Mouse (Mus musculus): ENCODE measurements at regions not wholly inside any gene's neighbourhood (a gene's known extent, or its start where the extent isn't known, plus 50 kb on each side); places are given as distances from the start of the nearest gene placed in this dataset.

- Histone ChIP-seq H3K4me1 (ENCODE audit: control insufficient read depth, insufficient read depth, low read length) (no peaks in the 10 kb centered on the region), H3K27ac (ENCODE audit: low read length) (no peak overlapping the region), H3K27me3 (ENCODE audit: control insufficient read depth, insufficient read depth, low read length) (no peaks in the 10 kb centered on the region), H3K9me3 (replicated peaks; ENCODE audit: control insufficient read depth, low read length) (no peaks in the 10 kb centered on the region), H3K4me2 (ENCODE audit: low read depth, low read length) (no peak overlapping the region), H3K9ac (ENCODE audit: low read length) (no peak overlapping the region), H3K36me3 (ENCODE audit: control insufficient read depth, insufficient read depth, low read length) (no peaks in the 10 kb centered on the region), H3K4me3 (replicated peaks; ENCODE audit: low read length) (no peak overlapping the region)
- no peak for ATAC-seq (ENCODE audit: insufficient read depth, low FRiP score)
- 57% methylated on average over 3 of the region's 3 CpGs for WGBS
These were observed 143.4 kb upstream of the F930015N05Rik start for GRCm38 (mm10) chr11:64579826-64580225.

GRCm38 (mm10) chr11:64586056-64586455, 149.6 kb upstream of the F930015N05Rik start:
- H3K27ac ChIP-seq (ENCODE audit: low read length) = no peak overlapping the region
- no peak overlapping the region for H3K4me3 ChIP-seq (replicated peaks; ENCODE audit: low read length)
- no peaks in the 10 kb centered on the region for H3K4me1 ChIP-seq (ENCODE audit: control insufficient read depth, insufficient read depth, low read length)
- 80% methylated on average over 6 of the region's 6 CpGs for WGBS
- H3K9ac ChIP-seq (ENCODE audit: low read length) = no peak overlapping the region
- H3K27me3 ChIP-seq (ENCODE audit: control insufficient read depth, insufficient read depth, low read length) = 0 out of 2 replicates have a peak, but pooled peaks cover 3% of the 10 kb centered on the region
- ATAC-seq (ENCODE audit: insufficient read depth, low FRiP score) = no peak
- H3K4me2 ChIP-seq (ENCODE audit: low read depth, low read length) = no peak overlapping the region
- no peaks in the 10 kb centered on the region for H3K36me3 ChIP-seq (ENCODE audit: control insufficient read depth, insufficient read depth, low read length)
- no peaks in the 10 kb centered on the region for H3K9me3 ChIP-seq (replicated peaks; ENCODE audit: control insufficient read depth, low read length)

GRCm38 (mm10) chr11:64587034-64587710, 150.7 kb upstream of the F930015N05Rik start:
- Histone ChIP-seq H3K9ac (ENCODE audit: low read length) (no peak overlapping the region), H3K27ac (ENCODE audit: low read length) (no peak overlapping the region), H3K36me3 (ENCODE audit: control insufficient read depth, insufficient read depth, low read length) (no peaks in the 10 kb centered on the region), H3K4me1 (ENCODE audit: control insufficient read depth, insufficient read depth, low read length) (no peaks in the 10 kb centered on the region), H3K27me3 (ENCODE audit: control insufficient read depth, insufficient read depth, low read length) (0 out of 2 replicates have a peak, but pooled peaks cover 3% of the 10 kb centered on the region), H3K4me2 (ENCODE audit: low read depth, low read length) (no peak overlapping the region), H3K4me3 (replicated peaks; ENCODE audit: low read length) (no peak overlapping the region), H3K9me3 (replicated peaks; ENCODE audit: control insufficient read depth, low read length) (no peaks in the 10 kb centered on the region)
- WGBS = 80% methylated on average over 7 of the region's 7 CpGs
- ATAC-seq (ENCODE audit: insufficient read depth, low FRiP score) = no peak

- ATAC-seq (ENCODE audit: insufficient read depth, low FRiP score) = no peak
- WGBS = 42% methylated on average over 13 of the region's 13 CpGs
These were observed 151.5 kb upstream of the F930015N05Rik start for GRCm38 (mm10) chr11:64587751-64588600.

GRCm38 (mm10) chr11:64588601-64588989, 152.1 kb upstream of the F930015N05Rik start:
- no peak overlapping the region for H3K4me3 ChIP-seq (replicated peaks; ENCODE audit: low read length)
- H3K36me3 ChIP-seq (ENCODE audit: control insufficient read depth, insufficient read depth, low read length) = no peaks in the 10 kb centered on the region
- no peak for ATAC-seq (ENCODE audit: insufficient read depth, low FRiP score)
- H3K27ac ChIP-seq (ENCODE audit: low read length) = no peak overlapping the region
- WGBS = 61% methylated on average over 6 of the region's 6 CpGs
- H3K9me3 ChIP-seq (replicated peaks; ENCODE audit: control insufficient read depth, low read length) = no peaks in the 10 kb centered on the region
- H3K9ac ChIP-seq (ENCODE audit: low read length) = no peak overlapping the region
- H3K4me2 ChIP-seq (ENCODE audit: low read depth, low read length) = no peak overlapping the region
- H3K27me3 ChIP-seq (ENCODE audit: control insufficient read depth, insufficient read depth, low read length) = 0 out of 2 replicates have a peak, but pooled peaks cover 3% of the 10 kb centered on the region
- H3K4me1 ChIP-seq (ENCODE audit: control insufficient read depth, insufficient read depth, low read length) = no peaks in the 10 kb centered on the region

More at GRCm38 (mm10) chr11:64587751-64588600, 151.5 kb upstream of the F930015N05Rik start:
- 0 out of 2 replicates have a peak, but pooled peaks cover 3% of the 10 kb centered on the region for H3K27me3 ChIP-seq (ENCODE audit: control insufficient read depth, insufficient read depth, low read length)
- no peak overlapping the region for H3K9ac ChIP-seq (ENCODE audit: low read length)
- no peak overlapping the region for H3K4me2 ChIP-seq (ENCODE audit: low read depth, low read length)
- H3K9me3 ChIP-seq (replicated peaks; ENCODE audit: control insufficient read depth, low read length) = no peaks in the 10 kb centered on the region
- H3K4me3 ChIP-seq (replicated peaks; ENCODE audit: low read length) = no peak overlapping the region
- H3K27ac ChIP-seq (ENCODE audit: low read length) = no peak overlapping the region
- H3K4me1 ChIP-seq (ENCODE audit: control insufficient read depth, insufficient read depth, low read length) = no peaks in the 10 kb centered on the region
- H3K36me3 ChIP-seq (ENCODE audit: control insufficient read depth, insufficient read depth, low read length) = no peaks in the 10 kb centered on the region

GRCm38 (mm10) chr11:64589026-64589425, 152.6 kb upstream of the F930015N05Rik start:
- H3K27me3 ChIP-seq (ENCODE audit: control insufficient read depth, insufficient read depth, low read length) = 0 out of 2 replicates have a peak, but pooled peaks cover 3% of the 10 kb centered on the region
- no peak overlapping the region for H3K4me3 ChIP-seq (replicated peaks; ENCODE audit: low read length)
- no peak for ATAC-seq (ENCODE audit: insufficient read depth, low FRiP score)
- no peaks in the 10 kb centered on the region for H3K36me3 ChIP-seq (ENCODE audit: control insufficient read depth, insufficient read depth, low read length)
- no peak overlapping the region for H3K27ac ChIP-seq (ENCODE audit: low read length)
- no peak overlapping the region for H3K4me2 ChIP-seq (ENCODE audit: low read depth, low read length)
- H3K4me1 ChIP-seq (ENCODE audit: control insufficient read depth, insufficient read depth, low read length) = no peaks in the 10 kb centered on the region
- no peaks in the 10 kb centered on the region for H3K9me3 ChIP-seq (replicated peaks; ENCODE audit: control insufficient read depth, low read length)
- 78% methylated on average over 7 of the region's 7 CpGs for WGBS
- H3K9ac ChIP-seq (ENCODE audit: low read length) = no peak overlapping the region

GRCm38 (mm10) chr11:64590091-64590490, 153.6 kb upstream of the F930015N05Rik start:
- no peaks in the 10 kb centered on the region for H3K4me1 ChIP-seq (ENCODE audit: control insufficient read depth, insufficient read depth, low read length)
- no peaks in the 10 kb centered on the region for H3K9me3 ChIP-seq (replicated peaks; ENCODE audit: control insufficient read depth, low read length)
- no peak overlapping the region for H3K4me2 ChIP-seq (ENCODE audit: low read depth, low read length)
- no peak overlapping the region for H3K9ac ChIP-seq (ENCODE audit: low read length)
- no peak for ATAC-seq (ENCODE audit: insufficient read depth, low FRiP score)
- H3K27me3 ChIP-seq (ENCODE audit: control insufficient read depth, insufficient read depth, low read length) = 0 out of 2 replicates have a peak, but pooled peaks cover 3% of the 10 kb centered on the region
- H3K27ac ChIP-seq (ENCODE audit: low read length) = no peak overlapping the region
- WGBS = 80% methylated on average over 4 of the region's 4 CpGs
- no peak overlapping the region for H3K4me3 ChIP-seq (replicated peaks; ENCODE audit: low read length)
- no peaks in the 10 kb centered on the region for H3K36me3 ChIP-seq (ENCODE audit: control insufficient read depth, insufficient read depth, low read length)

GRCm38 (mm10) chr11:64592253-64592652, 155.8 kb upstream of the F930015N05Rik start:
- 79% methylated on average over 2 of the region's 2 CpGs for WGBS

GRCm38 (mm10) chr11:64597305-64597704, 160.9 kb upstream of the F930015N05Rik start:
- Histone ChIP-seq H3K4me3 (replicated peaks; ENCODE audit: low read length) (no peak overlapping the region), H3K4me2 (ENCODE audit: low read depth, low read length) (no peak overlapping the region), H3K36me3 (ENCODE audit: control insufficient read depth, insufficient read depth, low read length) (no peaks in the 10 kb centered on the region), H3K4me1 (ENCODE audit: control insufficient read depth, insufficient read depth, low read length) (peaks cover 7% of the 10 kb centered on the region; the same call in 1 of the 2 replicates), H3K27me3 (ENCODE audit: control insufficient read depth, insufficient read depth, low read length) (peaks cover 8% of the 10 kb centered on the region; the same call in 1 of the 2 replicates), H3K9me3 (replicated peaks; ENCODE audit: control insufficient read depth, low read length) (no peaks in the 10 kb centered on the region), H3K27ac (ENCODE audit: low read length) (no peak overlapping the region), H3K9ac (ENCODE audit: low read length) (no peak overlapping the region)
- ATAC-seq (ENCODE audit: insufficient read depth, low FRiP score) = no peak
- WGBS = 78% methylated on average over 4 of the region's 4 CpGs

More at GRCm38 (mm10) chr11:64592253-64592652, 155.8 kb upstream of the F930015N05Rik start:
- no peak overlapping the region for H3K9ac ChIP-seq (ENCODE audit: low read length)
- no peaks in the 10 kb centered on the region for H3K36me3 ChIP-seq (ENCODE audit: control insufficient read depth, insufficient read depth, low read length)
- H3K27me3 ChIP-seq (ENCODE audit: control insufficient read depth, insufficient read depth, low read length) = 0 out of 2 replicates have a peak, but pooled peaks cover under 1% of the 10 kb centered on the region
- H3K9me3 ChIP-seq (replicated peaks; ENCODE audit: control insufficient read depth, low read length) = no peaks in the 10 kb centered on the region
- ATAC-seq (ENCODE audit: insufficient read depth, low FRiP score) = no peak
- H3K4me2 ChIP-seq (ENCODE audit: low read depth, low read length) = no peak overlapping the region
- H3K27ac ChIP-seq (ENCODE audit: low read length) = no peak overlapping the region
- no peak overlapping the region for H3K4me3 ChIP-seq (replicated peaks; ENCODE audit: low read length)
- no peaks in the 10 kb centered on the region for H3K4me1 ChIP-seq (ENCODE audit: control insufficient read depth, insufficient read depth, low read length)
